Mouse (Mus musculus) embryonic facial prominence, embryonic 11.5 days (tissue): ENCODE data around the gene Slc15a5. TPM values are rescaled to one million over a fixed set of nuclear protein-coding genes. Genes with fewer than 3 reads are reported as not detected.

Experiments
- ATAC-seq: fragments of 200-750 bp; cut with Nextera tagmentation; replicated peaks from 2 replicates; pipeline ENCODE4 v1.8.0; 2017; ENCODE audit warnings: low read depth; ENCODE audit not compliant: insufficient number of reproducible peaks, low FRiP score, low TSS enrichment
- DNase-seq: peaks from one replicate; pipeline ENCODE4 v3.0.0-alpha.2; 2015; ENCODE audit warnings: low spot score
- H3K27ac ChIP-seq: fragments of 300-500 bp; sonication (generic); replicated peaks from 2 replicates; pipeline ENCODE4 v1.5.1; 2014; ENCODE audit warnings: mild to moderate bottlenecking, low read depth, low read length, control low read depth
- H3K27me3 ChIP-seq: fragments of 300-500 bp; sonication (generic); 2 replicates; pipeline ENCODE4 v1.6.1; 2014; ENCODE audit warnings: mild to moderate bottlenecking, low read length, moderate library complexity, mixed read lengths; ENCODE audit not compliant: control insufficient read depth, insufficient read depth
- H3K36me3 ChIP-seq: fragments of 300-500 bp; sonication (generic); replicated peaks from 2 replicates; pipeline ENCODE4 v1.6.1; 2014; ENCODE audit warnings: low read depth, mild to moderate bottlenecking, low read length, moderate library complexity, mixed read lengths; ENCODE audit not compliant: control insufficient read depth, insufficient read depth
- H3K4me1 ChIP-seq: fragments of 300-500 bp; sonication (generic); 2 replicates; pipeline ENCODE4 v1.6.1; 2014; ENCODE audit warnings: low read length, mixed read lengths; ENCODE audit not compliant: control insufficient read depth, insufficient read depth
- H3K4me2 ChIP-seq: fragments of 300-500 bp; sonication (generic); 2 replicates; pipeline ENCODE4 v1.6.1; 2014; ENCODE audit warnings: low read depth, mild to moderate bottlenecking, control low read depth, low read length, moderate library complexity
- H3K4me3 ChIP-seq: fragments of 300-500 bp; sonication (generic); 2 replicates; pipeline ENCODE4 v1.5.1; 2014; ENCODE audit warnings: low read depth, low read length, control low read depth
- H3K9ac ChIP-seq: fragments of 300-500 bp; sonication (generic); replicated peaks from 2 replicates; pipeline ENCODE4 v1.6.1; 2014; ENCODE audit warnings: mild to moderate bottlenecking, control low read depth, low read length
- H3K9me3 ChIP-seq: fragments of 300-500 bp; sonication (generic); replicated peaks from 2 replicates; pipeline ENCODE4 v1.6.1; 2016; ENCODE audit warnings: mild to moderate bottlenecking, low read length, inconsistent platforms, mixed read lengths; ENCODE audit not compliant: control insufficient read depth
- WGBS: fragments of 180-500 bp; shearing (Covaris S2); extraction: QIAGEN DNeasy Blood & Tissue Kit; methylation state at CpG from one replicate; pipeline ENCODE4 v1.1.7; 2014; 5-methylcytosine and 5-hydroxymethylcytosine counted together
- polyA plus RNA-seq: library from polyadenylated mRNA; unstranded; fragments of >200 nt; fragmentation: Nextera tagmentation; extraction: Ambion mirVana; gene quantifications from 2 replicates; pipeline ENCODE4 v1.2.1, GENCODE M21; 2014

Slc15a5 gene
- polyA plus RNA-seq, 1 experiment from 2014 or later, result not detected

DNA sequence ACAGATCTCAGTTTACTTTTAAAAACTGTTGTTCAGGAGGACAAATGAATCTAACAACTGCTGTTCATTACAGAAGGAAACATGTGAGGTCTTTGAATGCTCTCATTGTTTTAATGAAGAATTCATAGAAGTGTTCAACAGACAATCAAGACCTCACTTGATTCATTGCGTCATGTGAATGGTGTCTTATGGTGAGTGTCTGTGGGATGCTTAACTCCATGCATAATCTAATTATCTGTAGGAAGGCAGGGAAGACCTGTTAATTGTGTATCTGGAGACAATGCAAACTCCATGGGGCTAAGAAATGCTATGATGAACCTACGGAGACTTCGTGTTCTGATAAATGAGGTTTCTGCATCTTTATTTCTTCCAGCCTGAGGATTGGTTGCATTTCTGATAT is 103.7 kb downstream of the Slc15a5 start:
- Histone ChIP-seq H3K4me1 (no peaks in the 10 kb centered on the region), H3K27ac (no peak overlapping the region), H3K9me3 (no peaks in the 10 kb centered on the region), H3K4me2 (no peak overlapping the region), H3K4me3 (no peak overlapping the region), H3K27me3 (no peaks in the 10 kb centered on the region), H3K9ac (no peak overlapping the region), H3K36me3 (no peaks in the 10 kb centered on the region)
- no peak for DNase-seq
- no peak for ATAC-seq
- WGBS, result 86% methylated on average over 3 of the region's 3 CpGs

DNA sequence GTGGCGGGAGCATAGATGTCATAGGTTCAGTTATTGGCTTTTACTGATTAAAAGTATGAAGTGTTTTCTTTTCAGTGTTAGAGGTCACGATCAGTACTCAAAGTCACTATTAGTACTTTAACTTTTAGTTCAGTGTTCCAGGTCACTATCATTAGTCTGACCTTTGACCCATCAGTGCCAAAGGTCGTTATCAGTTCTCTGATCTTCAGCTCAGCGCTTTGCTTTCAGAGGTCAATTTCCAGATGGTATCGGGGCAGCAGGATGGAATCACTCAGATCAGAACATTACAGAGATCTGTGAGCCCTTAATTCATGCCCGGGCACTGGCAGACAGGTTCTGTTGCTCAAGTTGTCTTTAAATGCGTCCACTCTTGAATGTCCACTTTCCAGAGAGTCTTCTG is 116.0 kb downstream of the Slc15a5 start:
- Histone ChIP-seq H3K9me3 (no peaks in the 10 kb centered on the region), H3K4me2 (no peak overlapping the region), H3K9ac (no peak overlapping the region), H3K27me3 (no peaks in the 10 kb centered on the region), H3K4me3 (no peak overlapping the region), H3K36me3 (no peaks in the 10 kb centered on the region), H3K27ac (no peak overlapping the region), H3K4me1 (no peaks in the 10 kb centered on the region)
- DNase-seq, result peak; percentile 9
- no peak for ATAC-seq
- 30% methylated on average over 7 of the region's 7 CpGs for WGBS

DNA sequence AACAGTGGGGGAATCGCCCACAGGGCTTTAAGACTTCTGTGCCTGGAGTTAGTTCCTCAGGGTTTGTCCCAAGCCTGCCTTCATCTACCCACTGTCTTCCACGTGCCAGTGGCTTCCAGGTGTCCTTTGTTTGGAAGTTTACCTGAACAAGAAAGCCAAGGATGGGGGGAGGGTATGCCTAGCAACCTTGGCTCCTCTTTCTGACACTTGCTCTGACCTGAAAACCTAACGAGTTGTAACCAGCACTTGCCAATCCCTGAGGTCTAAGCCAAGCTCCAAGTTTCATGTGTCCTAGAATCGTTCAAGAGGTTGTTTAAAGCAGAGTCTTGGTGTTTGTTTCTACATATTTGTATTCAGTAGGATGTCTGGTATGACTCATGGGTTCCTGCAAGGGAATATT is 116.9 kb downstream of the Slc15a5 start:
- Histone ChIP-seq H3K4me1 (no peaks in the 10 kb centered on the region), H3K9me3 (no peaks in the 10 kb centered on the region), H3K36me3 (no peaks in the 10 kb centered on the region), H3K27ac (no peak overlapping the region), H3K27me3 (no peaks in the 10 kb centered on the region), H3K4me3 (no peak overlapping the region), H3K4me2 (no peak overlapping the region), H3K9ac (no peak overlapping the region)
- 67% methylated on average over 4 of the region's 4 CpGs for WGBS
- DNase-seq (no peak), ATAC-seq (no peak)

DNA sequence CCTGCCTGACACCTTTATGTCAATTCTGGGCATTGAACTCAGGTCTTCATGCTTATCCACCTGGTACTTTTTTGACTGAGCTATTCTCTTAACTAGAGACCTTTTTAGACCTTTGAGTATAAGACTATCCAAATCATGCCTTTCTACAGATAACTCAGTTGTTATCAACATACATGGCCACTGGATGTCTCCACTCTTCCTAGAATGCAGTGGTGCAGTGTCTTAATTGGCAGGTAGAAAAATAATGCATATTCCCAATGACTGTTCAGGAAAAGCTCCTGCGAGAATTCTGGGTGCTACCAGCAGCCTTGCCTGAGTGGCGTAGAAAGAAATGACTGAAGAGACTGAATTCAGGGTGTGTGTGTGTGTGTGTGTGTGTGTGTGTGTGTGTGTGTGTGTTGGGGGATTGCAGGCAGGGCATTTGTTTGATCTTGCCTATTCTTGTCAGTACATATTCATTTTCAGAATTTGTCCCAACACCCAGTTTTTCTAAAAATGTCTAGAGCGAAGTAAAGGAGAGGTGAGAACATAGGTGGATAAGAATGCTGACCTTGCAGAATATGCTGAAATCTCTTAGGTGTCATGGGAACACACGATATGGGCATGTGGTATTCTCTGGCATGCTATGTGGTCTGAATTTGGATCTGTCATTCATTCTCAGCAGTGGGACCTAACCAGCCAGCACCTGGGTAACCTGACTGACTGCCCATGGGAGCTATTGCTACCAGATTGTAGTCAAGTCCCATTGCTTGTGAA is 119.5 kb downstream of the Slc15a5 start:
- Histone ChIP-seq H3K36me3 (no peaks in the 10 kb centered on the region), H3K4me1 (no peaks in the 10 kb centered on the region), H3K4me3 (no peak overlapping the region), H3K27ac (no peak overlapping the region), H3K4me2 (no peak overlapping the region), H3K27me3 (no peaks in the 10 kb centered on the region), H3K9ac (no peak overlapping the region), H3K9me3 (no peaks in the 10 kb centered on the region)
- no peak for ATAC-seq
- no peak for DNase-seq
- 89% methylated on average over 4 of the region's 4 CpGs for WGBS

DNA sequence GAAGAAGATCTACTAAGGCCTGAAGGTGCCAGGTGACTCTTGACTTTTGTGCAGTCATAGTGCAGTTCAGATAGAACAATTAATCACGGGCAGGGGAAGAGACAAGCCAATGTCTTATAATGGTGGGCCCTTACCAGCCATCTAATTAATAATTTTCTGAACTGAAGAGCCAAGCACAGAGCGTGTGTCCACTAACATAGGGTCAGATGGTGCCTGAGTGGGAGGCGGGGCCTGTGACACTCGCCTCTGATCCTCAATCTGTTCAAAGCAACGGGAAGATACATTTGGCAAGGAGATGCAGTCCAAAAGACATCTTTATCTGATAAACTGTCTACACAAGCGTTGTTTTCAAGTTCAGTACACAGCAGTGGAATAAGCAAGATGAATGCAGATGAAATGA is 122.1 kb downstream of the Slc15a5 start:
- H3K4me1 ChIP-seq, result no peaks in the 10 kb centered on the region
- no peaks in the 10 kb centered on the region for H3K36me3 ChIP-seq
- no peaks in the 10 kb centered on the region for H3K27me3 ChIP-seq
- WGBS, result 87% methylated on average over 6 of the region's 6 CpGs
- DNase-seq, result no peak
- H3K4me2 ChIP-seq, result no peak overlapping the region
- no peak for ATAC-seq
- H3K9me3 ChIP-seq, result no peaks in the 10 kb centered on the region
- no peak overlapping the region for H3K4me3 ChIP-seq
- no peak overlapping the region for H3K9ac ChIP-seq
- H3K27ac ChIP-seq, result no peak overlapping the region

DNA sequence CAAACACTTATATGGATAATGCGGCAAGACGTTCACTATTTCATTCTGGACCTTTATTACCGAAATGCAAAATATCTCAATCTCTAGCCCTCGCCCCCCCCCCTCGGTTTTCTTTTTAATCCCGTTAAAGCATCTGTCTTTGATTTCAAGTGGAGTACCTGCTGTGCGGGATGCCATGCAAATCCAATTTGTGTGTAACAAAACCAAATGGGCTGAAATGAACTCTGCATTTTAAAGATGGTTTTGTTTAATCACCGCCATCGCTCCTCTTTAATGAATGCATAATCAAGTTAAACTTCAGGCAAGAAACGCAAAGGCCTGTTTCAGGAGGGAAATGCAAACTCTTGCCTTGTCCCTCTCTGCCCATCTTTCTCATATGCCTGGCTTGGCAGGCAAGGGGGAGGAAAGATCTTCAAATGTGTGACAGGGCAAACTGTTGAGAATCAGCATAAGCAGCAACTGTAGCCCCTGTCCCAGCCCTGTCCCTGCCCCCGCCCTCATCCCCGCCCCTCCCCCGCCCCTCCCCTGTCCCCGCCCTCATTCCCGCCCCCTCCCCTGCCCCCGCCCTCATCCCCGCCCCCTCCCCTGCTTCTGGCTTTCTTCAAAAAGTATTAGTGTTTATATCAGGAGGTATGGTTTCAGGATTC is 122.8 kb downstream of the Slc15a5 start:
- no peak overlapping the region for H3K27ac ChIP-seq
- ATAC-seq, result peak; percentile 85; the same call in 1 of the 2 replicates

DNA sequence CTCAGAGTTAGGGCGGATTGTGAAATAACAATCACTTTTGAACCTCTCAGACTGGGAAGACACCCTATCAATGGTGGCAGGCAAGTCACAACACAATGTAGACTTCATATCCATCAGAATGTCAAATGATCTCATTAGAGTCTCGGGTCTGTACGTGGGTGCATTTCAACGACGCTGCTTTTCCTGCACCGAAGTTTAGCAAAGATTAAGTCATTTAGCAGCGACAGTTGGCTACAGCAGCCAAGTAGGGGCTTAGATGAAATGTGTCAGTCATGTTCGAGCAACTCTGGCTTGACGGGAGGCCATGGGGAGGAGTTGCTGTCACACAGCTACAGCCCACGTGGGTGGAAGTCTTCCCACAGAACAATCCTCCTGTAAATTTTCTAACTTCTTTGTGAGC is 133.2 kb downstream of the Slc15a5 start:
- no peak overlapping the region for H3K4me3 ChIP-seq
- no peak overlapping the region for H3K4me2 ChIP-seq
- no peaks in the 10 kb centered on the region for H3K9me3 ChIP-seq
- 78% methylated on average over 10 of the region's 10 CpGs for WGBS
- no peak overlapping the region for H3K27ac ChIP-seq
- H3K36me3 ChIP-seq, result no peaks in the 10 kb centered on the region
- H3K27me3 ChIP-seq, result no peaks in the 10 kb centered on the region
- H3K9ac ChIP-seq, result no peak overlapping the region
- DNase-seq (no peak), ATAC-seq (no peak)
- H3K4me1 ChIP-seq, result no peaks in the 10 kb centered on the region

More for the DNA sequence above, 122.8 kb downstream of the Slc15a5 start:
- peak; percentile 66 for DNase-seq
- Histone ChIP-seq H3K9me3 (no peaks in the 10 kb centered on the region), H3K4me1 (no peaks in the 10 kb centered on the region), H3K4me3 (no peak overlapping the region), H3K27me3 (no peaks in the 10 kb centered on the region), H3K4me2 (no peak overlapping the region), H3K9ac (no peak overlapping the region), H3K36me3 (no peaks in the 10 kb centered on the region)
- WGBS, result 32% methylated on average over 10 of the region's 17 CpGs
